Mouse (Mus musculus): ENCODE results near the gene Slc25a47.

The Slc25a47 gene

GRCm38 (mm10) chr12:108906398-108906797 is 70.6 kb downstream of the Slc25a47 start:
- DNase-seq (ENCODE audit: low spot score in 2 of 2): no peak

Measured in urinary bladder, postnatal 4 days (tissue).